Mouse (Mus musculus): ENCODE measurements at regions not wholly inside any gene's neighbourhood (a gene's known extent, or its start where the extent isn't known, plus 50 kb on each side); places are given as distances from the start of the nearest gene placed in this dataset.

DNA sequence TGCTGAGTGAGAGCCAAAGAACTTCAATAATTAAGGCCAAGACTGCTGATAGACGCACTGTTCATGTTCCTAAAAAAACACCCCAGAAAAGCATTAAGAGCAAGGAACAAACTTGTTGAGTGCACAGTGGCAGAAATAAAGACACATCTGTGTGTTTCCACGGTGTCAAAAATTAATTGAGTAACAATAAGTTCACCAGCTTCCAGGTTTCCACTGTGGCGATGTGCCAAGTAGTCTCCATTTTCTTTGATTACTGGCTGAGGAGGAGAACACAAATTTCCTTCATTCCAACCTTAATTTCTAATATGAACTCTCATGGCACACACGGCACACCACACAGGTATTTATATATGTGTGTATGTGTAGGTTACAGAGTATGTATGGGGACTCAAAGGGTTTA, 54.3 kb upstream of the Lrpap1 start:
- Histone ChIP-seq H3K4me2 (ENCODE audit: low read depth) (no peak overlapping the region), H3K27me3 (ENCODE audit: control insufficient read depth, insufficient read depth, insufficient read length) (peaks cover 49% of the 10 kb centered on the region), H3K4me3 (no peak overlapping the region), H3ac (ENCODE audit: control insufficient read depth, insufficient read length) (no peak overlapping the region), H3K79me2 (ENCODE audit: control insufficient read depth, insufficient read depth) (no peaks in the 10 kb centered on the region), H3K36me3 (ENCODE audit: control insufficient read depth, insufficient read depth) (no peaks in the 10 kb centered on the region)
- no peak for TF ChIP-seq MYOG (IDR thresholded peaks at IDR 0.05; ENCODE audit: control insufficient read depth in 1 of 3, insufficient read depth in 1 of 3, insufficient read length in 2 of 3, low read depth in 2 of 3)

DNA sequence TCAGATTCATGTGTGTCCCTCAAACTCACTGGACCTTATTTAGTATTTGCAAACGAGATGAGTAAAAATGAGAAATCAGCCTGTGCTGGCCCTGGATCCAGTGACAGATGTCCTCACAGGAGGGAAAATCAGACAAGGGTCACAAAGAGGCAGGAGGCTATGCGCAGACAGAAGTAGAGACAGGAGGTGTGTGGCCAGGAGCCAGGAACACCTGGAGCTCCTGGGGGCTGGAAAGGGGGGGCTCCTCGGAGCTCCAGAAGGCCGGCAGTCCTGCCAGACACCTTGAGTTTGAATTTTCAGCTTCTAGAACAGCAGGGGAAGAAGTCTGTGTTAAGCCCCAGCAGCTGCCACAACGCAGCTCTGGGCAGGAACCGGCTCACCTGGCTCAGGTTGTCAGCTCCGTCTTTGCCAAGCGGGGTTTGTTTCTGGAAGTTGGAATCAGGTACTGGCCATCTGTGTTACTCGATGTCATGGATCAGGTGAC, 53.7 kb upstream of the Lrpap1 start:
- no peak overlapping the region for H3K4me3 ChIP-seq
- no peaks in the 10 kb centered on the region for H3K36me3 ChIP-seq (ENCODE audit: control insufficient read depth, insufficient read depth)
- H3K4me2 ChIP-seq (ENCODE audit: low read depth): no peak overlapping the region
- H3K79me2 ChIP-seq (ENCODE audit: control insufficient read depth, insufficient read depth): no peaks in the 10 kb centered on the region
- H3K27me3 ChIP-seq (ENCODE audit: control insufficient read depth, insufficient read depth, insufficient read length): peaks cover 54% of the 10 kb centered on the region
- no peak overlapping the region for H3ac ChIP-seq (ENCODE audit: control insufficient read depth, insufficient read length)
- TF ChIP-seq TCF12 (IDR thresholded peaks at IDR 0.05; ENCODE audit: insufficient read depth, poor library complexity, severe bottlenecking) (no peak), POLR2A (IDR thresholded peaks at IDR 0.05; ENCODE audit: insufficient read length, low read depth) (no peak), POLR2AphosphoS2 (IDR thresholded peaks at IDR 0.05; ENCODE audit: insufficient read length, low read depth) (no peak), MAX (IDR thresholded peaks at IDR 0.05; ENCODE audit: low read depth) (no peak), E2F4 (IDR thresholded peaks at IDR 0.05; ENCODE audit: insufficient read depth) (no peak), TCF3 (IDR thresholded peaks at IDR 0.05; ENCODE audit: insufficient read length, low read depth) (no peak), USF1 (IDR thresholded peaks at IDR 0.05; ENCODE audit: low read depth) (no peak), CEBPB (IDR thresholded peaks at IDR 0.05; ENCODE audit: insufficient read depth, poor library complexity, severe bottlenecking) (no peak), REST (IDR thresholded peaks at IDR 0.05; ENCODE audit: insufficient read depth, insufficient read length) (no peak), MYOG (IDR thresholded peaks at IDR 0.05; ENCODE audit: control insufficient read depth in 1 of 3, insufficient read depth in 1 of 3, insufficient read length in 2 of 3, low read depth in 2 of 3) (no peak), MYOD1 (IDR thresholded peaks at IDR 0.05; ENCODE audit: control insufficient read depth in 1 of 3, insufficient read length in 2 of 3, low read depth in 2 of 3) (no peak), SRF (IDR thresholded peaks at IDR 0.05; ENCODE audit: control insufficient read depth, insufficient read length, low read depth) (no peak)

DNA sequence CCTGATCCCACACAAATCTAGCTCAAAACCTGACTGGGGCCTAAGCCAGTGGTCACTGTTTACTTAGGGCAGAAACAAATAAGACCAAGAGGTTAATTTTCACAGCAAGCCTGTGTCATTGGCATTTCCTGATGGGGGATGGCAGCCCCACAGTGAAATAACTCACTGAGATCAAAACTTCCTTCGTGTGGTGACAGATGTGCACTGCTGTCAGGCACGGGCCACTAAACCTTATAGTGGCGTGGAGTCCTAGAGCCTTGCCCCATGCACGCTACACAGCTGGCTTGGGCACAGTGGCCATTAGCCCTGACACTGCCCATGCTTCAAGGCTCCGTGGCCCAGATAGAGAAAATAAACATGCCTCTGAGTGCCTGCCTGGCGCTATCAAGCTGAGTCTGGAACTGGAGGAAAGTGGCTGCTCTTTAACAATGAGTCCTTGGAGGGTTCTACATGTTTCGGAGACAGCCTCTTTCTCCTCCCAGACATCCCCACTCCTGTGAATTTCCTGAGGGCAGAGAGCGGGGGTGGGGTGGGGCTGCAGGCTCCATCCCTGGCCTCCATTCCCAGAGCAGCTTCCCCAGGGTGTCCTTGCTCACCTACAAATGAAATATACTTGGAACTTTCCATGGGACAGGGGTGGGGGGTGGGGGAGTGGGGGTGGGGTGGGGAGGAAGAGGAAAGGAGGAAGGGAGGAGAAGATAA, 52.9 kb upstream of the Lrpap1 start:
- H3K27me3 ChIP-seq (ENCODE audit: control insufficient read depth, insufficient read depth, insufficient read length): peaks cover 56% of the 10 kb centered on the region
- no peak overlapping the region for H3K4me3 ChIP-seq
- H3K4me2 ChIP-seq (ENCODE audit: low read depth): no peak overlapping the region
- no peak for TF ChIP-seq TCF3 (IDR thresholded peaks at IDR 0.05; ENCODE audit: insufficient read length, low read depth)
- no peak for TF ChIP-seq MYOD1 (IDR thresholded peaks at IDR 0.05; ENCODE audit: control insufficient read depth in 1 of 3, insufficient read length in 2 of 3, low read depth in 2 of 3)
- no peak overlapping the region for H3ac ChIP-seq (ENCODE audit: control insufficient read depth, insufficient read length)
- H3K36me3 ChIP-seq (ENCODE audit: control insufficient read depth, insufficient read depth): no peaks in the 10 kb centered on the region
- H3K79me2 ChIP-seq (ENCODE audit: control insufficient read depth, insufficient read depth): no peaks in the 10 kb centered on the region

DNA sequence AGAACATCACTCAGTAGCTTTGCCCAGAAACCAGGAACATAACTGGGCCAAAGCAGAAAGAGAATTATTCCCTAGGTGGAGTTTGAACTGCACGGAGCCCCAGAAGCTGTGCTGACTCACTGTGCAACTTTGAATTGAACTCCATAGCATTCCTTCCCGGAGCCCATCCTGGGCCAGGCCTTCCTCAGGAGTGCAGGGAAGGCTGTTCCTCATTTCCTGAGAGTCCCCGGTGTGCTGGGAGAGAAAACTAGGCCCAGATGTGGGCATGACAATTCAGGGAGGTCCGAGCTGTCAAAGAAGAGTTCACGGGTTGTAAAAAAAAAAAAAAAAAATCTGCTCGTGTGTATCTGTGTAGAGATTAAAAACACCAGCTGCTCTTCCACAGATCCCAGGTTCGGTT, 50.8 kb upstream of the Lrpap1 start:
- TF ChIP-seq MYOD1 (IDR thresholded peaks at IDR 0.05; ENCODE audit: control insufficient read depth in 1 of 3, insufficient read length in 2 of 3, low read depth in 2 of 3) (no peak), TCF3 (IDR thresholded peaks at IDR 0.05; ENCODE audit: insufficient read length, low read depth) (no peak), TCF12 (IDR thresholded peaks at IDR 0.05; ENCODE audit: insufficient read depth, poor library complexity, severe bottlenecking) (no peak), E2F4 (IDR thresholded peaks at IDR 0.05; ENCODE audit: insufficient read depth) (no peak), SRF (IDR thresholded peaks at IDR 0.05; ENCODE audit: control insufficient read depth, insufficient read length, low read depth) (no peak), MYOG (IDR thresholded peaks at IDR 0.05; ENCODE audit: control insufficient read depth in 1 of 3, insufficient read depth in 1 of 3, insufficient read length in 2 of 3, low read depth in 2 of 3) (no peak), CEBPB (IDR thresholded peaks at IDR 0.05; ENCODE audit: insufficient read depth, poor library complexity, severe bottlenecking) (no peak), POLR2A (IDR thresholded peaks at IDR 0.05; ENCODE audit: insufficient read length, low read depth) (no peak)
- peaks cover 48% of the 10 kb centered on the region for H3K27me3 ChIP-seq (ENCODE audit: control insufficient read depth, insufficient read depth, insufficient read length)
- H3K4me3 ChIP-seq: no peak overlapping the region
- no peak overlapping the region for H3K4me2 ChIP-seq (ENCODE audit: low read depth)
- H3K79me2 ChIP-seq (ENCODE audit: control insufficient read depth, insufficient read depth): no peaks in the 10 kb centered on the region
- no peak overlapping the region for H3ac ChIP-seq (ENCODE audit: control insufficient read depth, insufficient read length)
- no peaks in the 10 kb centered on the region for H3K36me3 ChIP-seq (ENCODE audit: control insufficient read depth, insufficient read depth)

DNA sequence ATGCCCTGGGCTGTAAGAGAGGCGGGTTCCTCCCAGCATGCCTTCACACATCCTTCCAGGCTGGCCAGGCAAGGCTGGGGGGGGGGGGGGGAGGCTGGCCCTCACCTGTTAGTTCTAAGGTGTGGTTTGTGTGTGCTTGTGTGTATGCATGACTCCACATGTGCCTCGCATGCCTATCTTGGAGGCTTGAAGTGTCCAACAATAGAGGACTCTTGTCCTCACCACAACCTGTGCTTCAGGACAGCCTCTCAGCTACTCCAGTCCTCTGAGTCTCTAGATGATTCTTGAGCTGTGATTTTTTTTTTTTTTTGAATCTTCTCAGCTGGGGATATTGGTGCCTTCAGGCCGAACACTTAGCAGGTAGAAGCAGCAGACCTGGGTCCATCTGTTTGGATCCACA, 50.2 kb upstream of the Lrpap1 start:
- TF ChIP-seq TCF12 (IDR thresholded peaks at IDR 0.05; ENCODE audit: insufficient read depth, poor library complexity, severe bottlenecking): no peak
- no peak for TF ChIP-seq CEBPB (IDR thresholded peaks at IDR 0.05; ENCODE audit: insufficient read depth, poor library complexity, severe bottlenecking)
- no peak for TF ChIP-seq E2F4 (IDR thresholded peaks at IDR 0.05; ENCODE audit: insufficient read depth)
- TF ChIP-seq MAX (IDR thresholded peaks at IDR 0.05; ENCODE audit: low read depth): no peak
- TF ChIP-seq POLR2A (IDR thresholded peaks at IDR 0.05; ENCODE audit: insufficient read length, low read depth): no peak
- no peak for TF ChIP-seq MYOG (IDR thresholded peaks at IDR 0.05; ENCODE audit: control insufficient read depth in 1 of 3, insufficient read depth in 1 of 3, insufficient read length in 2 of 3, low read depth in 2 of 3)
- no peak for TF ChIP-seq TCF3 (IDR thresholded peaks at IDR 0.05; ENCODE audit: insufficient read length, low read depth)
- TF ChIP-seq REST (IDR thresholded peaks at IDR 0.05; ENCODE audit: insufficient read depth, insufficient read length): no peak
- no peak for TF ChIP-seq SRF (IDR thresholded peaks at IDR 0.05; ENCODE audit: control insufficient read depth, insufficient read length, low read depth)
- no peak for TF ChIP-seq POLR2AphosphoS2 (IDR thresholded peaks at IDR 0.05; ENCODE audit: insufficient read length, low read depth)
- TF ChIP-seq USF1 (IDR thresholded peaks at IDR 0.05; ENCODE audit: low read depth): no peak
- no peak for TF ChIP-seq MYOD1 (IDR thresholded peaks at IDR 0.05; ENCODE audit: control insufficient read depth in 1 of 3, insufficient read length in 2 of 3, low read depth in 2 of 3)
- Histone ChIP-seq H3K4me2 (ENCODE audit: low read depth) (no peak overlapping the region), H3K36me3 (ENCODE audit: control insufficient read depth, insufficient read depth) (no peaks in the 10 kb centered on the region), H3K79me2 (ENCODE audit: control insufficient read depth, insufficient read depth) (no peaks in the 10 kb centered on the region), H3K4me3 (no peak overlapping the region), H3K27me3 (ENCODE audit: control insufficient read depth, insufficient read depth, insufficient read length) (peaks cover 48% of the 10 kb centered on the region), H3ac (ENCODE audit: control insufficient read depth, insufficient read length) (no peak overlapping the region)
